Mouse (Mus musculus) kidney, adult 2 months (tissue): ENCODE data around the gene Ptges.

Source experiments
- CTCF ChIP-seq: fragments of 200-500 bp; conservative IDR thresholded peaks from 2 replicates; pipeline ENCODE4 v1.5.1; 2011; ENCODE audit warnings: low read depth, mild to moderate bottlenecking, control low read depth, low read length, moderate library complexity, mixed read lengths; ENCODE audit not compliant: insufficient read depth, insufficient read length
- POLR2A ChIP-seq: fragments of 200-500 bp; IDR thresholded peaks from one replicate; pipeline ENCODE4 v1.6.1; 2011; ENCODE audit warnings: low read depth, low read length, control low read depth

DNA sequence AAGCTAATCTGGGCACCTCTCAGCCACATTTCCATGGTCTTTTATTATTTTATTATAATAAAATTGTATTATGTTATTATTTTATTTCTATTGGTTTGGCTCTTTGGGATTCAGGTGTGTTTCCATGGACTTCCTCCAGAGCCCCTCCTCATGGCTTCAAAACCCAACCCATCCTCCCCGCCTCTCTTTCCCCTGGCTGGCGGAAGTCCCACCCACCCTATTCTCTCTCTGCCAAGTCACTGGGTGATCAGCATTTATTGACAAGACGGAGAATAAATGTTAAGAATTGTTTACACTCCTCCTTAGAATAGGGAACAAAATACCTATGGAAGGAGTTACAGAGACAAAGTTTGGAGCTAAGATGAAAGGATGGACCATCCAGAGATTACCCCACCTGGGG is 7.1 kb upstream of the Ptges start:
- TF ChIP-seq POLR2A (no peak), CTCF (no peak)
